Mouse (Mus musculus): ENCODE measurements around the gene Ankrd24. TPM values are rescaled to one million over a fixed set of nuclear protein-coding genes. Genes with fewer than 3 reads are reported as not detected.

Gene Ankrd24
- 13.7 and 17.3 TPM in 2 replicates for polyA plus RNA-seq (2012; ENCODE audit: insufficient read depth, low replicate concordance)

GRCm38 (mm10) chr10:81628390-81628789 is at the start of gene Ankrd24:
Gene Ankrd24 (plus strand): TSS chr10:81628540.
- peaks cover 61% of the 10 kb centered on the region for H3K4me1 ChIP-seq
- H3K36me3 ChIP-seq (replicated peaks; ENCODE audit: low read length), result peaks cover 30% of the 10 kb centered on the region
- TF ChIP-seq GATA1 (IDR thresholded peaks at IDR 0.05; ENCODE audit: borderline replicate concordance, low read length) (no peak), FLI1 (IDR thresholded peaks at IDR 0.05; ENCODE audit: low read length) (no peak)
- H3K27me3 ChIP-seq (replicated peaks), result no peaks in the 10 kb centered on the region
- H3K4me3 ChIP-seq (replicated peaks), result peak within 1 kb of the TSS; percentile 96
- no peaks in the 10 kb centered on the region for H3K9me3 ChIP-seq

- Histone ChIP-seq H3K4me1 (peaks cover 90% of the 10 kb centered on the region), H3K4me3 (replicated peaks) (peak overlapping the region; percentile 89), H3K36me3 (replicated peaks; ENCODE audit: low read length) (peaks cover 12% of the 10 kb centered on the region), H3K27me3 (replicated peaks) (peaks cover 61% of the 10 kb centered on the region), H3K9me3 (peaks cover 8% of the 10 kb centered on the region; the same call in 1 of the 2 replicates)
- no peak for TF ChIP-seq GATA1 (IDR thresholded peaks at IDR 0.05; ENCODE audit: borderline replicate concordance, low read length)
- TF ChIP-seq FLI1 (IDR thresholded peaks at IDR 0.05; ENCODE audit: low read length), result no peak
These were observed 48.4 kb upstream of the Ankrd24 start for GRCm38 (mm10) chr10:81579967-81580366.

- TF ChIP-seq GATA1 (IDR thresholded peaks at IDR 0.05; ENCODE audit: borderline replicate concordance, low read length) (no peak), FLI1 (IDR thresholded peaks at IDR 0.05; ENCODE audit: low read length) (no peak)
- Histone ChIP-seq H3K27me3 (replicated peaks) (peaks cover 56% of the 10 kb centered on the region), H3K4me3 (replicated peaks) (peak overlapping the region; percentile 89), H3K4me1 (peaks cover 90% of the 10 kb centered on the region), H3K9me3 (peaks cover 8% of the 10 kb centered on the region; the same call in 1 of the 2 replicates), H3K36me3 (replicated peaks; ENCODE audit: low read length) (peaks cover 17% of the 10 kb centered on the region)
These were observed 47.8 kb upstream of the Ankrd24 start for GRCm38 (mm10) chr10:81580441-81581070.

- H3K27me3 ChIP-seq (replicated peaks), result peaks cover 46% of the 10 kb centered on the region
- peaks cover 83% of the 10 kb centered on the region for H3K4me1 ChIP-seq
- no peaks in the 10 kb centered on the region for H3K9me3 ChIP-seq
- no peak overlapping the region for H3K4me3 ChIP-seq (replicated peaks)
- TF ChIP-seq GATA1 (IDR thresholded peaks at IDR 0.05; ENCODE audit: borderline replicate concordance, low read length), result no peak
- no peak for TF ChIP-seq FLI1 (IDR thresholded peaks at IDR 0.05; ENCODE audit: low read length)
- H3K36me3 ChIP-seq (replicated peaks; ENCODE audit: low read length), result peaks cover 36% of the 10 kb centered on the region
These were observed 45.0 kb upstream of the Ankrd24 start for GRCm38 (mm10) chr10:81583347-81583746.

- no peak overlapping the region for H3K4me3 ChIP-seq (replicated peaks)
- no peak for TF ChIP-seq GATA1 (IDR thresholded peaks at IDR 0.05; ENCODE audit: borderline replicate concordance, low read length)
- no peak for TF ChIP-seq FLI1 (IDR thresholded peaks at IDR 0.05; ENCODE audit: low read length)
- H3K4me1 ChIP-seq, result peaks cover 41% of the 10 kb centered on the region
- H3K36me3 ChIP-seq (replicated peaks; ENCODE audit: low read length), result peaks cover 86% of the 10 kb centered on the region
- no peaks in the 10 kb centered on the region for H3K9me3 ChIP-seq
- H3K27me3 ChIP-seq (replicated peaks), result peaks cover 28% of the 10 kb centered on the region
These were observed 39.6 kb upstream of the Ankrd24 start for GRCm38 (mm10) chr10:81588739-81589138.

GRCm38 (mm10) chr10:81591846-81592245 is 36.5 kb upstream of the Ankrd24 start:
- Histone ChIP-seq H3K36me3 (replicated peaks; ENCODE audit: low read length) (peaks cover 90% of the 10 kb centered on the region), H3K4me1 (peaks cover 41% of the 10 kb centered on the region), H3K27me3 (replicated peaks) (peaks cover 22% of the 10 kb centered on the region), H3K9me3 (no peaks in the 10 kb centered on the region), H3K4me3 (replicated peaks) (no peak overlapping the region)
- TF ChIP-seq FLI1 (IDR thresholded peaks at IDR 0.05; ENCODE audit: low read length), result no peak
- no peak for TF ChIP-seq GATA1 (IDR thresholded peaks at IDR 0.05; ENCODE audit: borderline replicate concordance, low read length)

GRCm38 (mm10) chr10:81592631-81593030 is 35.7 kb upstream of the Ankrd24 start:
- Histone ChIP-seq H3K27me3 (replicated peaks) (peaks cover 15% of the 10 kb centered on the region), H3K36me3 (replicated peaks; ENCODE audit: low read length) (peaks cover 83% of the 10 kb centered on the region), H3K9me3 (no peaks in the 10 kb centered on the region), H3K4me1 (peaks cover 46% of the 10 kb centered on the region), H3K4me3 (replicated peaks) (no peak overlapping the region)
- TF ChIP-seq GATA1 (IDR thresholded peaks at IDR 0.05; ENCODE audit: borderline replicate concordance, low read length) (no peak), FLI1 (IDR thresholded peaks at IDR 0.05; ENCODE audit: low read length) (no peak)

- peaks cover 78% of the 10 kb centered on the region for H3K36me3 ChIP-seq (replicated peaks; ENCODE audit: low read length)
- no peaks in the 10 kb centered on the region for H3K9me3 ChIP-seq
- TF ChIP-seq GATA1 (IDR thresholded peaks at IDR 0.05; ENCODE audit: borderline replicate concordance, low read length) (no peak), FLI1 (IDR thresholded peaks at IDR 0.05; ENCODE audit: low read length) (no peak)
- H3K4me1 ChIP-seq, result peaks cover 52% of the 10 kb centered on the region
- H3K4me3 ChIP-seq (replicated peaks), result no peak overlapping the region
- peaks cover 15% of the 10 kb centered on the region for H3K27me3 ChIP-seq (replicated peaks)
These were observed 35.1 kb upstream of the Ankrd24 start for GRCm38 (mm10) chr10:81593223-81593622.

GRCm38 (mm10) chr10:81593935-81594334 is 34.4 kb upstream of the Ankrd24 start:
- TF ChIP-seq FLI1 (IDR thresholded peaks at IDR 0.05; ENCODE audit: low read length), result no peak
- no peak for TF ChIP-seq GATA1 (IDR thresholded peaks at IDR 0.05; ENCODE audit: borderline replicate concordance, low read length)
- Histone ChIP-seq H3K36me3 (replicated peaks; ENCODE audit: low read length) (peaks cover 71% of the 10 kb centered on the region), H3K27me3 (replicated peaks) (peaks cover 15% of the 10 kb centered on the region), H3K4me3 (replicated peaks) (peak overlapping the region; percentile 20), H3K9me3 (no peaks in the 10 kb centered on the region), H3K4me1 (peaks cover 52% of the 10 kb centered on the region)

GRCm38 (mm10) chr10:81595599-81595998 is 32.7 kb upstream of the Ankrd24 start:
- Histone ChIP-seq H3K27me3 (replicated peaks) (peaks cover 15% of the 10 kb centered on the region), H3K4me3 (replicated peaks) (no peak overlapping the region), H3K4me1 (peaks cover 63% of the 10 kb centered on the region), H3K9me3 (no peaks in the 10 kb centered on the region), H3K36me3 (replicated peaks; ENCODE audit: low read length) (peaks cover 56% of the 10 kb centered on the region)
- TF ChIP-seq FLI1 (IDR thresholded peaks at IDR 0.05; ENCODE audit: low read length), result no peak
- TF ChIP-seq GATA1 (IDR thresholded peaks at IDR 0.05; ENCODE audit: borderline replicate concordance, low read length), result no peak

Data from megakaryocyte, embryonic 14.5 days (primary cell).